Mouse (Mus musculus) liver, adult 2 months (tissue): ENCODE data around the gene Ppme1.

Source experiments
- CTCF ChIP-seq: fragments of 200-500 bp; IDR thresholded peaks from 2 replicates; pipeline ENCODE4 v1.5.1; 2011; ENCODE audit warnings: low read depth, low read length, control low read depth
- POLR2A ChIP-seq: fragments of 200-500 bp; IDR thresholded peaks from 2 replicates; pipeline ENCODE4 v1.6.1; 2011; ENCODE audit warnings: low read length, control low read depth; ENCODE audit not compliant: insufficient read depth; ENCODE audit errors: extremely low read depth

- no peak for TF ChIP-seq CTCF
- TF ChIP-seq POLR2A = no peak
Measured at GRCm38 (mm10) chr7:100285383-100285782, 86.7 kb downstream of the Ppme1 start, which contains the start of gene P4ha3.
